Mouse (Mus musculus) liver, adult 2 months (tissue): ENCODE measurements around the gene Ccdc144b. TPM values are rescaled to one million over a fixed set of nuclear protein-coding genes. Genes with fewer than 3 reads are reported as not detected.

Experiments
- DNase-seq: peaks from one replicate; pipeline ENCODE4 v3.0.0-alpha.2; 2011; ENCODE audit warnings: low read depth, low spot score; ENCODE audit errors: extremely low read depth
- H3K27ac ChIP-seq: fragments of 200-500 bp; replicated peaks from 2 replicates; pipeline ENCODE4 v1.5.1; 2012; ENCODE audit warnings: low read depth, mild to moderate bottlenecking, control low read depth, inconsistent platforms, low read length; ENCODE audit not compliant: insufficient read depth
- H3K27me3 ChIP-seq: fragments of 200-500 bp; 2 replicates; pipeline ENCODE4 v1.6.1; 2012; ENCODE audit warnings: mild to moderate bottlenecking, moderate library complexity, low read length, inconsistent platforms; ENCODE audit not compliant: control insufficient read depth, insufficient read depth
- H3K36me3 ChIP-seq: fragments of 200-500 bp; 2 replicates; pipeline ENCODE4 v1.6.1; 2012; ENCODE audit warnings: low read length, inconsistent platforms; ENCODE audit not compliant: control insufficient read depth, insufficient read depth
- H3K4me1 ChIP-seq: fragments of 200-500 bp; 2 replicates; pipeline ENCODE4 v1.6.1; 2011; ENCODE audit warnings: low read length; ENCODE audit not compliant: control insufficient read depth, insufficient read depth
- H3K4me3 ChIP-seq: fragments of 200-500 bp; 2 replicates; pipeline ENCODE4 v1.5.1; 2011; ENCODE audit warnings: low read depth, mild to moderate bottlenecking, control low read depth, low read length, moderate library complexity; ENCODE audit not compliant: insufficient read depth
- H3K79me2 ChIP-seq: fragments of 200-500 bp; 2 replicates; pipeline ENCODE4 v1.6.1; 2012; ENCODE audit warnings: inconsistent platforms, mild to moderate bottlenecking, low read length, moderate library complexity; ENCODE audit not compliant: control insufficient read depth, insufficient read depth
- H3K9ac ChIP-seq: fragments of 200-500 bp; 2 replicates; pipeline ENCODE4 v1.6.1; 2012; ENCODE audit warnings: low read depth, mild to moderate bottlenecking, control low read depth, inconsistent platforms, low read length
- CTCF ChIP-seq: fragments of 200-500 bp; IDR thresholded peaks from 2 replicates; pipeline ENCODE4 v1.5.1; 2011; ENCODE audit warnings: low read depth, low read length, control low read depth
- POLR2A ChIP-seq: fragments of 200-500 bp; IDR thresholded peaks from 2 replicates; pipeline ENCODE4 v1.6.1; 2011; ENCODE audit warnings: low read length, control low read depth; ENCODE audit not compliant: insufficient read depth; ENCODE audit errors: extremely low read depth
- WGBS: fragments of 180-500 bp; shearing (Covaris S2); methylation state at CpG from one replicate; pipeline ENCODE4 v1.1.7; 2018; 5-methylcytosine and 5-hydroxymethylcytosine counted together
- polyA plus RNA-seq: library from polyadenylated mRNA; depleted of rRNA; stranded (reverse); fragments of >200 nt; gene quantifications from 2 replicates; pipeline ENCODE4 v1.2.3, GENCODE M21; 2012
- total RNA-seq: library from RNA; depleted of rRNA; stranded (reverse); fragments of >200 nt; gene quantifications from 2 replicates; pipeline ENCODE4 v1.2.3, GENCODE M21; 2014

Ccdc144b gene
- total and polyA plus RNA-seq, 2 experiments, result not detected

DNA sequence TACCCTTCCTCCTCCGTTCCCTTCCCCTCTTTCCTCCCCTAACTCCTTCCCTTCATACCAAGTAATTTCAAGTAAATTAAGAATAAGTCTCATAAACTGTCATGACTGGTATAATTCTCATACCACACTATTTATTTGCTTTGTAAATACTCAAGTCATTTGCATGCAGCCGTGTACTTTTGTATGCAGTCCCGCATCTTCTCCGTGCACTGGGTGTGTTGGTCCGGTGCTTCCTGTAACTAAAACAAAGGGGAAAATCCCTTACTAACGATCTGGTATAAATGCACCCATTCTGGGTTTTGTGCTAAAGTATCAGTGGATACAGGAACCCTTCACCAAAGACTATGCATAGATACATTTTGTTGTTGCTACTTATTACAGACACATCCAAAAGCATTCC is 27.6 kb downstream of the Ccdc144b start:
- H3K4me1 ChIP-seq, result no peaks in the 10 kb centered on the region
- 77% methylated on average over 6 of the region's 6 CpGs for WGBS
- H3K36me3 ChIP-seq, result no peaks in the 10 kb centered on the region
- DNase-seq, result no peak
- no peak for TF ChIP-seq POLR2A
- TF ChIP-seq CTCF, result no peak
- no peaks in the 10 kb centered on the region for H3K27me3 ChIP-seq
- H3K79me2 ChIP-seq, result no peaks in the 10 kb centered on the region
- no peak overlapping the region for H3K4me3 ChIP-seq
- H3K9ac ChIP-seq, result no peak overlapping the region
- H3K27ac ChIP-seq, result no peak overlapping the region

DNA sequence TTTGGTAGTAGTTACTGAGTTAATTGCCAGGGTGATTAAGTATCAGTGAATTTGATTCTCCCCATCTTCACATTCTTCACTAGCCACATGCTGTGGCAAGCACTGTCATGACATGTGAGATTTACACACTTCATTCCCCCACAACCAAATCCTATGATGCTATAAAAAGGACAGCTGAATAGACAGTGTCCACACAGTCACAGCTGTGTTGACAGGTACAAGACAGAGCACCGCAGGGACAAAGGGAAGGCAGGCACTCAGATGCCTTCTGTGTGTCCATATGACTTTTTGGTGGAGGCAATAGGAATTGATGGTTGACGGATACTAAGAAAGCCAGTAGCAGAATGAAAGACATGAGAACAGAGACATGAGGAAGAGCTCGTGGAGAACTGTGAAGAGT is 42.1 kb downstream of the Ccdc144b start:
- WGBS, result 80% methylated on average over 3 of the region's 3 CpGs

DNA sequence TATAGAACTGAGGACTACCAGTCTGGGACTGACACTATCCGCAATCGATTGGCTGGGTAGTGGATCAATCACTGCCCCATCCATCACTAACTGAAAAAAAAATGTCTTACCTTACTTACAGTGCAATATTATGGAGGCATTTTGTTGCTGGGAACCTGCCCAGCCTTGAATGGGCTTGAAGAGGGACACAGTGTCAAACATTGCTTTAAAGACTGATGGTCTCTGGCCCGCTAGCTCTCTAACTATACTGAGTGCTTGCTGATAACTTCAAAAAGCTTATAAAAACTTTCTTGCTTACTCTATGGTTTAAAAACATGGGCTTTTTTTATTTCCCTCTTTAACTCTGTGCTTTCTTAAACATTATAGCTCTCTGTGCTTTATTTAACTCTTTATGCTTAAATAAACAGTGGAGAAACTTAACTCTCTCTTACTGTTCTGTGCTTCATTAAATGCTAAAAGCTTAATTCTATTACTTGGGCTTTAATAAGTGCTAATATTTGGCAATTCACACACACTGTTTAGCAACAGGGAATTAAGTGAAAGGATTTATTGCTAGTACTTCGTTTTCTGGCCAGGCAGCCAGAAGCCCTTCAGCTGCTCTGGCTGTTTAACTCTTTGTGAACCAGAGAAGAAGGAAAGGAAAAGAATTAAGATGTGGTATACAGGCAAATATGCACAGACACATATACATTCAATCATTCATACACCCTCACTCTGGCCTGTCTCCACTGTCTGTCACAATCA is 44.8 kb downstream of the Ccdc144b start:
- Histone ChIP-seq H3K9ac (no peak overlapping the region), H3K27me3 (no peaks in the 10 kb centered on the region), H3K79me2 (no peaks in the 10 kb centered on the region), H3K27ac (no peak overlapping the region), H3K36me3 (no peaks in the 10 kb centered on the region), H3K4me3 (no peak overlapping the region), H3K4me1 (no peaks in the 10 kb centered on the region)
- DNase-seq, result no peak
- 72% methylated on average over 4 of the region's 4 CpGs for WGBS
- TF ChIP-seq POLR2A, result no peak
- TF ChIP-seq CTCF, result no peak

More for the DNA sequence above, 42.1 kb downstream of the Ccdc144b start:
- Histone ChIP-seq H3K27me3 (no peaks in the 10 kb centered on the region), H3K79me2 (no peaks in the 10 kb centered on the region), H3K4me3 (no peak overlapping the region), H3K36me3 (no peaks in the 10 kb centered on the region), H3K4me1 (no peaks in the 10 kb centered on the region), H3K27ac (no peak overlapping the region), H3K9ac (no peak overlapping the region)
- DNase-seq, result no peak
- TF ChIP-seq POLR2A, result no peak
- TF ChIP-seq CTCF, result no peak

DNA sequence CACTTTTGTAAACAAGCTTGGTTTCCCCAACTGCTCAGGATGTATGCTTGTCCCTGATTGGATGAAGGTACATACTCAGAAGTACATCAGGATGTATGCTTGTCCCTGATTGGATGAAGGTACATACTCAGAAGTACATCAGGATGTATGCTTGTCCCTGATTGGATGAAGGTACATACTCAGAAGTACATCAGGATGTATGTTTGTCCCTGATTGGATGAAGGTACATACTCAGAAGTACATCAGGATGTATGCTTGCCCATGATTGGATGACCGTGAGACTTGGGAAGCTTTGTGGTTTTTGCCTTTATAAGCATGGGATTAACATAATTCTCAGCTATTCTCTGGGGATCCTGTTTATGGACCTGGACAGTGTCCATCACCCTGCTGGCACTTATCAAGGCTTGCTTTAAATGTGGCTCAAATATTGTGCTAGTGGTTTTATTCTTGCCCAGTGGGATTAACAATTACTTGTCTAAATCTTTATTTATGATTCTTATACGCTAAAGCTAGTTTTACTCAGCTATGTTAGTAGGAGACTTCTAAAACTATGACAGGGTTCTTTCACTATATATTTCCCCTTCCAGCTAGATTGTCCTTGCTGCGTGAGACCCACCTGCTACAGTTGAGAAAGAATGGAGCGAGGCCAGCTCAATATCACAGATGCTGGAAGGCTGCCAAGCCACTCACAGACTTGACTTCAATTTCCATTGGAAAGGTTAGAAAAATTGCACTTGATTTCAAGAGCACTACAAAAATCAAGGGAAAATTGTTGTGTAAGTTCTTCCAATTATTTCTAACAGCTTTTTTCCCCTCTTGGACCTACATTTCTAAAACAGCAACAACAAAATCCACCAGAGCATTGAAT is 49.1 kb downstream of the Ccdc144b start:
- Histone ChIP-seq H3K36me3 (no peaks in the 10 kb centered on the region), H3K9ac (no peak overlapping the region), H3K4me1 (peaks cover 1% of the 10 kb centered on the region; the same call in 1 of the 2 replicates), H3K79me2 (no peaks in the 10 kb centered on the region), H3K27ac (no peak overlapping the region), H3K27me3 (no peaks in the 10 kb centered on the region), H3K4me3 (no peak overlapping the region)
- WGBS, result 62% methylated on average over 4 of the region's 4 CpGs
- peak; percentile 4 for DNase-seq
- TF ChIP-seq POLR2A (no peak), CTCF (no peak)

DNA sequence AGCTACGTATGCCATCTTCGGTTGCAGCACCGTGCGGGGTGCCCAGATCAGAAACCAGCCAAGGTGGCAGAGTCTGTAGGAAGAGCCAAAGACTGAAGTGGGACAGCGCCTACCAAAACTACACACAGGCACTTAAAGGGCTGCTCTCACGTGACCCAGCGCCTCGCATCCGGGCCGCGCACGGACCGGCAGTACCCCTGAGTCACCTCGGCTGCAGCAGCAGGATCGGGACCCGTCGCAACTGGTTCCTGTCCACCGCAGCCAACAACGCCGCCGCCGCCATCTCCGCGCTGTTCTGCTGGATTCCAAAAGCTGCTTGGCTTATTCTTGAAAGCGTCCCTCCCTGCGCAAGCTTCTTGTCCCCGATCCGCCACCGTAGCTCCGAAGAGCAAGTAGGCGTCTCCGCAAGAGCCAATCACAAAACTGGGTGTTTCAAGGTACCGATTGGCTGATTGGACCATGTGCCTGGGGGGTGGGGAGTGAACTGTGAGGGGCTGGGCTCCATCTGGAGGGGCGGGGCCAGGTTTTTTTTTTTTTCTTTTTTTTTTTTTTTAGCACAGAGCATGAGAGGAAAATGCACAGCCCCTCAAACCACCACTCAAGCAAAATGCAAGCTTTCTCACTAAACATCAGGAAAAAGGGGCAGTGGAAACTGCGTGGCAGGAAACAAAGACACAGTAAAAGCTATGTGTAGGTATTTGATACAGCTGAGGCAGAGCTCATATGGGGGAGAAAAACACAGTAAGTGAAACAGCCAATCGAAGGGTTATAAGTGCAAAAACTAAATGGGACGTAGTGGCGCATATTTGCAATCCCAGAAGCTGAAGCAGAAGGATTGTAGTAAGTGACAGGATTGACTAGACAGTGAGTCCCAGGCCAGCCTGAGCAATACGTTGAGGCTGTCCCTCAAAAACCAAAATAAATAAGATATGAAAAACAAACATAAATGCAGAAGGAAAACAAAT is 52.8 kb downstream of the Ccdc144b start, which contains the start of gene Mccc1:
TSS of gene Mccc1 (minus strand) at position 404 of the 965 bp plus-strand sequence.
- H3K4me3 ChIP-seq, result peak within 1 kb of the TSS; percentile 86
- DNase-seq, result peak; percentile 95
- H3K27me3 ChIP-seq, result no peaks in the 10 kb centered on the region
- under 1% methylated on average over 39 of the region's 39 CpGs for WGBS
- TF ChIP-seq CTCF, result no peak
- 0 out of 2 replicates have a peak, but pooled peaks have one; percentile 14 for TF ChIP-seq POLR2A
- no peaks in the 10 kb centered on the region; the same call in 1 of the 2 replicates for H3K36me3 ChIP-seq
- H3K27ac ChIP-seq, result peak within 1 kb of the TSS; percentile 98
- peaks cover 3% of the 10 kb centered on the region; the same call in 1 of the 2 replicates for H3K79me2 ChIP-seq
- H3K4me1 ChIP-seq, result peaks cover 1% of the 10 kb centered on the region; the same call in 1 of the 2 replicates
- peak within 1 kb of the TSS; percentile 93 for H3K9ac ChIP-seq
